Mouse (Mus musculus) retina, embryonic 14.5 days (tissue): ENCODE results near the gene Abca13.
"Not testable (repeated sequence)": the region's sequence is repeated elsewhere in the genome, so short reads cannot be mapped to it uniquely, and the experiment has no call there.

Source experiments
- DNase-seq: peaks from one replicate; pipeline ENCODE4 v3.0.0-alpha.2; 2015; ENCODE audit warnings: low spot score

Gene Abca13

DNA sequence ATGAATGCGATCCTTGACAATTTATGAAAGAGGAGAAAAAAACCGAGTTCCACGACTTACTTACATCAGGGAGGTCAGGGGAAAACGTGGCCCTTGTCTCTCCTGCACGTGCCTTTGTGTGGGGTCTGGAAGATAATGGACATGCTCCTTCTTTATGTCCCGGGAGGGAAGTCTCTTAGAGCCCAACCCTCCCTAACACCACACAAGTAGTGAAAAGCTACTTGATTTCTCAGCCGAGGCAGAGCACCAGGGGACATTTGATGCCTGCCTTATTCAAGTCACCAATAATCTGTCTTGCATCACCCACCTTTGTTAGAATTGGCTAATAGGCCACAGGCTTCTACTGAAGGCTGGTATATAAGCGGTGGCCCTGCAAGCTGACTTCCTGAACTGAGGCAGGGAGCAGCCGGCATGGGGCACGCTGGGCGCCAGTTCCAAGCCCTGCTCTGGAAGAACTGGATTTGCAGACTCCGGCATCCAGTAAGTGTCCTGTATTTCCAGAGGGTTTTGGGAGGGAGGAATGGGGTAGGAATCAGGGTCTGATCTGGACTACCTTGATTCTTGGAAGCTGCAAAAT is at the start of gene Abca13:
Abca13 (plus strand) TSS at position 388 of the 577 bp plus-strand sequence.
- DNase-seq = peak; percentile 28

DNA sequence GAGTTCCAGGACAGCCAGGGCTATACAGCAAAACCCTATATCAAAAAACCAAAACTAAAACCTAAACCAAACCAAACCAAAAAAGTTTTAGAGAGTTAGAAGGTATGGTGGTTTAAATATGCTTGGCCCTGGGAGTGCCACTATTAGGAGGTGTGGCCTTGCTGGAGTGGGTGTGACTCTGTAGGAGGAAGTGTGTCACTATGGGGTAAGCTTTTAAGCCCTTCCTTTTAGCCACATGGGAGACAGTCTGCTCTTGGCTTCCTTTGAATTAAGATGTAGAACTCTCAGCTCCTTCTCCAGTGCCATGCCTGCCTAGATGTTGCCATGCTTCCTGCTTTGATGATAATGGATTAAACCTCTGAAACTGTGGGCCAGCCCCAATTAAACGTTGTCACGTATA is 46.6 kb upstream of the Abca13 start:
- DNase-seq = no peak

DNA sequence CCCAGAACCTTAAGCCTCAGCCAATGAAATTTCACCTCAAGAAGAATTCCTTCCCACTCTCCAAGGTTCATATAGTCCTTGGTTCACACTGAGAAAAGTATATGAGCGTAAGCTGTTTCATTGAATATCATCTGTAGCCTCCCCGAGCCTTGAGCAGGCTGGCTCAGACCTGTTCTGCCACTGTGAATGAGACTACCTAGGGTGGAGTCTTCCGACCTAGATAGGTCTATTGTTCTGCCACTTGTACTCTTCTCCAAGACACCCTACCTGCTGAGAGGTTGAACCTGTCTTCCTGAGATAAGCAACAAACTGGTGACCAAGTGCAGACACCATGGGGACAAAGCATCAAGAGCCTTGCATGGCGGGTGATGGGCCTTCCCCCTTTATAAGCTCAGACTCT is 45.6 kb upstream of the Abca13 start:
- no peak for DNase-seq

DNA sequence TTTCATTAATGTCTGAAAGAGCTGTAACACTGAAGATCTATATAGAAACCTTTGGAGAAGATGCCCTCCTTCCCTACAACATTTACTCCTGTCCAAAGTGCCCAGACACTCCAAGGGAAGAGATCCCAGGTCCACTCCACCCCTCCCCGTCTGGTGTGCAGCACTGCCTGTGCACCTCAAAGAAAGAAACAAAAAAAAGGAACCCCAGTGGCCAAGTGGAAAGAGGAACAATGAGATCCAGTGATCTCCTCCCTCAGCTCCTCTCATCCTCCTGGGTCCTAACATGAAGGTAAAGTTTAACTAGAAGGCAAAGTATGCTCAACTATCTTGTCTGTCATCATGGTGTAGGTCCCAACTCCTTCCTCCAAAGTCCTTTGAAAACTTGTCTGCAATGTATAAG is 45.1 kb upstream of the Abca13 start:
- no peak for DNase-seq

DNA sequence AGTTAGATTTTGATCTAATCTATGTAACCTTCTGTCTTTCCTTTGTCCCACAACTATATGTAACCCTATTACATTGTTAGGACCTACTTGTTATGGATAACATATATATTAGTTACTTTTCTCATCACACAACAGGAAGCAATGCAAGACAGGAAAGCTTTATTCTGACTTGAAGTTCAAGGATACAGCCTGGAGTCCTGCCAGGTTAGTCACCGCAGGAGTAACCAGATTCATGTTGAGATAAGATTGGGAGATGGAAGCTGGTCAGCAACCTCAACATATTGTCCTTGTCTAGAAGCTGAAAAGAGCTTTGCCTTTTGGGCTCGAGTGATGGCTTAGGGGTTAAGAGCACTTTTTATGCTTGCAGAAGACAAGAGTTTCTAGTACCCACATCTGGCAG is 43.5 kb upstream of the Abca13 start:
- no peak for DNase-seq

DNA sequence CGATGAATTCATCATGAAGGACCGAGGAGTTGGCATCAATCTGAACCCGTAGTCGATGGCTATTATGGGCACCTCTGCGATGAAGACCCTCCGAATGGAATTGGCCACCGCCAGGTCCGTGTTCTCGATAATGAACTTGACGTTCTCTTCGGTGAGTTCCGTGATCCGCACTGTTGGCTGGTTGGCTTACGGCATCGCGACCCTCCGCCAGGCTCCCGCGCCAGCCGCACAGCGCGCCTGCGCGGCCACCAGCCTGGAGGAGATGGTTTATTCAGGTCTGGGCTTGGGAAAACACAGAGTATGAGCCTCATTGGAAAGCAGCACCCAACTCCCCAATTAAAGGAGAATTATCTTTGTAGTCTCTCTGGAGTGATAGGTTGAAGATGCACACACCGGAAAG is 41.3 kb upstream of the Abca13 start:
- not testable (repeated sequence) for DNase-seq

DNA sequence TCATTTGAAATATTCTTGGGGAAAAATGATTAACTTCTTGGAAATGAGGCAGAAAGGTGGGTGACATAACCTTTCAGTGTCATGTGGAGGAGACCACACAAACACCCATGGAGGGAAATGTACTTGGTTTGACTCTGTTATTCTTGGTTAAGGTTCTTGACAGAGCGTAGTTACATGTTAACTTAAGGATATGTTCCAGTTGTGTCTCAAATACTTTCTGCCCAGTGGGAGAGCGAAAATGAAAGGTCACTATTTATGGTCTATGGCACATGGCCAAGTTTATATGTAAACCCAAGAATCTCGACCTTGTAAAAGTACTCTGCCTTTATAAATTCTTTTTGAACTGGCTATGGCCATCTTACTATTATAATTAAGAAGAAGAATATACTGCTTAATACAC is 31.8 kb upstream of the Abca13 start:
- no peak for DNase-seq

DNA sequence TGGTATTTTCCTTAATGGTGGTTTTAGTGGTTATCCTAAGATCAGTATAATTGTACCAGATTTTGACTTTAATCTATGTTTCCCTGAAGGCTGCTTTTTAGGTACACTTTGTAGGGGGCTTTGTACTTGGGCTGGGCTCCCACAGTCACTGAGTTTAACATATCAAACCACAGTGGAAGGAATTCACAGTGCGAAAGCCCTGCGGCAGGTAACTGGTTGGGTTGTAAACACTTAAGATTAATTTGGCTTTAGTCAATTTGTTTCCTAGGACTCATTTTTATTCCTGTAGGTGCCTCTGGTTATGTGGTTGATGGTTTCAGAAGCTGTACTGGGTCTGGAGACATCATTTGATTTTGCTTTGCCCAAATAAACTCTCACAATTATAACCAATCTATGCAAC is 24.4 kb upstream of the Abca13 start:
- DNase-seq = no peak

DNA sequence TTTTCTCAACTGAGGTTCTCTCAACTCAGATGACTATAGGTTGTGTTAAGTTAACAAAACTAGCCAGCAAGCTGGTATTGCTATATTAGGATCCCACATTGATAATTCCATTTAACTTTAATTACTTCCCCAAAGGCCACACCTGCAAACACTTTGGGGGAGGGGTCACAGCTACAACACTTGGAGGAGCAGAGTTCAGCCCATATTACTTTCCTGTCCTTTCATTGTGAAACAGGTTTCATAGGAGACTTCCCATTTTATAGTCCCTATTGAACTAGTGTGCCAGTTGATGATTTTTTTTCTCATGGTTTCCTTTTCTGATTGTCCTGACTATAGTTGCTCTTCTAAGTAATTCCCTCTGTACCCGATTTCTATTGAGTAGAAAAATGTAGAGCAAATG is 10.3 kb upstream of the Abca13 start:
- DNase-seq = no peak

DNA sequence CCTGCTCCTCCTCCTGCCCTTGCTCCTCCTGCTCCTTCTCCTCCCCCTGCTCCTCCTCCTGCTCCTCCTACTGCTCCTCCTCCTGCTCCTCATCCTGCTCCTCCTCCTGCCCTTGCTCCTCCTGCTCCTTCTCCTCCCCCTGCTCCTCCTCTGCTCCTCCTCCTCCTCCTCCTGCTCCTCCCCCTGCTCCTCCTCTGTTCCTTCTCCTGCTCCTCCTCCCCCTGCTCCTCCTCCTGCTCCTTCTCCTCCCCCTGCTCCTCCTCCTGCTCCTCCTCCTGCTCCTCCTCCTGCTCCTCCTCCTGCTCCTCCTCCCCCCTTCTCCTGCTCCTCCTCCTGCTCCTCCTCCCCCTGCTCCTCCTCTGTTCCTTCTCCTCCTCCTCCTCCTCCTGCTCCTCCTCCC is 2.3 kb upstream of the Abca13 start:
- DNase-seq = not testable (repeated sequence)

DNA sequence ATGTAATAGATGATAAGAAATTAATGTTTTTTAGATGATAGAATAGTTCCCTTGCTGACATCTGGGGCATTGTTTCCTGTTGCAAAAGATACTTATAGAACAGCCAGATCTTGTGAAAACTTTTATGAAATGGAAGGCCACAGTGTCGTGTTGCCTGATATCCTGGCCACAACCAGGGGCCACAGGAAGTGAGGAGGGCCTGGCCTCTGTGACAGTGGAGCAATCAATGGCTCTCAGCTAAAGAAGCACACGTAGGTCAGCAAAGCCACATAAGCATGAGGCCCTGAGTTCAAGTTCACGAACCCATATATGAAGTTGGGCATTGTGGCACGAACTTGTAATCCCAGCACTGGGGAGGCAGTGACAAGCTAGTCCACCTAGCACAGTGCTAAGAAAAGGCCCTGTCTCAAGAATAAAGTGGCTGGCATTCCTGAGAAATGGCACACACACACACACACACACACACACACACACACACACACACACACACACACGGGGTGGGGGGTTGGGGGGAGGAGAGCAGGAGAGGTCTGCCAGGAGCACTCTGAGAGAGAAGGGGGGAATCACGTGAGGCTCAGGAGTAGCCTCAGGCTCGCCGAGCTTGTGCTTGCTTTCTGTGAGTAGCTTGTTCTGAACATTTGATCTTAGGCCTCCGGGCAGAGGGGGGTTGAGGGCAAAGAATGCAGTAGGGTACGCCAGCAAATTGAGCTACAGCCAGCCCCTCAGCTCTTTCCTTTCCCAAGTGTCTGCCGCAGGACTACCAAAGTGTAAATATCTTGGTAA is 779 bp upstream of the Abca13 start:
- DNase-seq = no peak

DNA sequence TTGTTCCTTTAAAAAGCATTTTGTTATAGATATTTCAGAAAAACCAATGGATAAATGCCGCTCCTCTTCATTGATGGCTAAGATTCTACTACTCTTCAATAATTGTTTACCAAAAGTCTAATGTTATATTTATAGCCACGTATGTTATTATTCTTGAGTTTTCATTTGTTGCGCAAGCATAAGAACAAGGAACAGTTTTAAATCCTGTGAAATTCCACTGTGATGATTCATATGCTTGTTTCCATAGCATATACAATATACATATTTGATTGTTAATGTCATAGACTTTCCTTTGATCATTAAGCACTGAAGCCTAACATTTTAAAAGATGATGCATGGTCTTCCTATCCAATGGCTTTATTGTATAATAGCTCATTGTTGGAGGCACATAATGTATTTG is 3.1 kb downstream of the Abca13 start:
- DNase-seq = no peak

DNA sequence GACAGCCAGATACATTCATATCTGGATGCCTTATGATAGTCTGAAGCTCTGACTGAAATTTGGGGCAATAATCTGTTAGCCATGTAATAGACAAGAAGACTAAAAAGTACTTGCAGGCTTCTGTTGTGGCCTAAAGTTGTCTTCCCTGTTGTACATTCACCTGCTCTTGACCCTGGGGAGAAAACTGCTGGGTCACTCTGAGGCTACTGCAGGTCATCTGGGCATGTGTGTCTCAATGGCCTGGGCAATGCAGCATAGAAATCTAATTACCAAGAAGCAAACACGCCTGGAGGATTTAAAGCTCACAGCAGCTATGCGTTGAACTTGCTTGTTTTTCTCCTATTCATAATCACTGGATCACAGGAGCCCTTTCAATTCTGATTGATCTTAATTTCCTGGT is 8.1 kb downstream of the Abca13 start:
- no peak for DNase-seq

DNA sequence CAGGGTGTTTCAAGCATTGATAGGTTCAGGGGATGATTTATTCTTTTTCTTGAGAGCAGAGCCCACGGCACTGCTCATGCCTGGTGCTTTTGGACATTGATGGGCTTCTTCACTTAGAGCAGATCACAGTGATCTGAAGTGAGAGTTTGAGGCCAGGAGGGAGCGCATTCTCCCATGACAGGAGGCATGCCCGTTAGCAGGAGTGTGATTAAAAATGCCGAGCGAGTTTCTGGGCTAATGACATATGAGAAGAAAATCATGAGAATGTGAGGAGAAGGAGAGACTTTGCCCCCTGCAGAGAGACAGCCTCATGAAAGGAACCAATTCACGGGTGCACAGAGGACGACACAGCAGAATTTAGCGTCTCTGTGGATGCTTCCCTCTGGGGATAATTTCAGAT is 19.0 kb downstream of the Abca13 start:
- DNase-seq = peak; percentile 65

DNA sequence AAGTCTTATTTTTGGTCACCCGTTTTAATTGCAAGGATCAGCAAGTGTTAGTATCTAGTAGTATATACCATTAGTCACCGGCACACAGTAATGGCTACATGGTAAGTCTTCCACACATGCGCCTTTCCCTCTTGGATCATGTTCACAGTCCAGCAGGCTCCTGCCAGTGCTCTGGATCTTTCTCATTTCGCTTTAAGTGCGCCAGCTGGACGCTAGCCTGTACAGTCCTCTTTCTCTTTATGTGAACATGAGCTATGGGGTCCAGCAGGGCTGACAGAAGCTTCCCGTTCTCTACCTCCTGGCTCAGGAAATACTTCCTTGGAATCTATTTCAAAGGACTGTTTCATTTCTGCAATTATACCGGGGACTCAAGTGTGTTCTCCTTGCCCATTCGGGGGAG is 21.8 kb downstream of the Abca13 start:
- DNase-seq = no peak

DNA sequence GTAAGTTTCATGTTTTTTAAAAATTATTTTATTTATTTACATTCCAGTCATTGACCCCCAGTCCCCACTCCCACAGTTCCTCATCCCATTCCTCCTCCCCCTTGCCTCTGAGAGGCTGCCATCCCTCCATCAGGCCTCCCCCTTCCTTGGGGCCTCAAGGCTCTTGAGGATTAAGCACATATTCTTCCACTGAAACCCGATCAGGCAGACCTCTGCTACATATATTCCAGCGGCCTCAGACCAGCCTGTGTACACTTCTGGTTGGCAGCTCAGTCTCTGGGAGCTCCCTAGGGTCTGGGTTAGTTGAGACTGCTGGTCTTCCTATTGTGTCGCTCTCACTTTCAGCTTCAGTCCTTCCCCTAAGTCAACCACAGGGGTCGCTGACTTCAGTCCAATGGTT is 24.5 kb downstream of the Abca13 start:
- no peak for DNase-seq

DNA sequence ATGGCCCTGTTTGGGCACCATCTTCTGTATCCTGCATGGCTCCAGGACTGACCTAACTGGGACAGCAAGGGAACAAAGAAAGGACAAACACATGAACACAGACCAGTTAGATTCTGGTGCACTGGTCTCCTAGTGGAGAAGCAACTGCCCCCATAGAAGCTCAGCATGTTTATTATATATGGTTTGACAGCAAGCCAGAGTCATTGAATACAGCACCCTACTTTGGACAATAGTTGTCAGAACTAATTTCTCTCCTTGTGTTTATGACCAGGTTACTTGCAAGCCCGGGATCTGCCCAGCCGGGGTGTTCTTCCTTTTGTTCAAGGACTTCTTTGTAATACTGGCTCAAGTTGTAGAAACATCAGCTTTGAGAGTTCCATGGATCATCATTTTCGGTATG is 28.8 kb downstream of the Abca13 start:
- peak; percentile 68 for DNase-seq

DNA sequence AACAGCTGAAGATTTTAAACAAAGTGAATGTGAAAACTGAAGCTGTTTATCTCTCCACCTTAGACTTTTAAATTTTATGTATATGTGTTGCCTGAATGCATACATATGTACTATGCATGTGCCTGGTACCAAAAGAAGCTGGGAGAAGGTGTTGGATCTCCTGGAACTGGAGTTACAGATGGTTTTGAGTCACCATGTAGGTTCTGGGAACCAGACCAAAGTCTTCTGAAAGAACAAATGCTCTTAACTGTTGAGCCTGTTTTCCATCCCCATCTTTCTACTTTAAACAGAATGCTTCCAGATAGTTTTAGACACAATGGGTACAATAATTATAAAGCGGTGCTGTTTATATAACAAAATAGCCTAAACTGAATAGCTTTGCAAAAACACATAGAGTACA is 29.9 kb downstream of the Abca13 start:
- DNase-seq = no peak

DNA sequence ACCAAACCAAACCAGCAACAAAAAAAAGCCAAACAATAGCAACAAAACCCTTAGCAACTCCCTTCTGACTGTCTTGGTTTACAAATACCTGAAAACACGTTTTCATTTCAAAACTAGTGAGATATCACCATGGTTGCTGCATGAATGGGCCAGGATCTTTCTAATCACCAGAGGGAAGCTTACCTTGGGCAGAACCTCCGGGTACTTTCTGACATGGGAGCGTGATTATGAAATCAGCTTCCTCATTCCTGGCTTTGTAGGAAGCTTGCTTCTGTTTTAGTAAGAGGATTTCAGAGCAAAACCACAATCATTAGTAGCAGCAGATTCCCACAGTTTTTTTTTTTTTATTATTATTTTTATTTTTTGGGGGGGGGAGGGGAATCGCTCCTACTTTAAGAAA is 34.7 kb downstream of the Abca13 start:
- no peak for DNase-seq

DNA sequence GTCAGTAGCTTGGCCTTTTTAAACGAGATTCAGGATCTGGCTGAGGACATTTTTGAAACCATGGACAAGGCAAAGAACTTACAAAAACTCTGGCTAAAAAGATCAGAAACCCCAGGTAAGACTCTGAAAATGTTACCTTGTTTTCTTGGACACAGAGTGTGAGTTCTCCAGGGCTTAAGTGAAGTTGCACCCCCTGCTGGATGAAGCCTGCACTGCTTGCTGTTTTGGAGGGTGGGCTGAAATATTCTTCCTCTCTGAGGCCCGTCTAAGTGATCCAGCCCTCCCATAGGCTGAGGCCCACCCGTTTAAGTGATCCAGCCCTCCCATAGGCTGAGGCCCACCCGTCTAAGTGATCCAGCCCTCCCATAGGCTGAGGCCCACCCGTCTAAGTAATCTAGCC is 57.9 kb downstream of the Abca13 start:
- DNase-seq = peak; percentile 17

DNA sequence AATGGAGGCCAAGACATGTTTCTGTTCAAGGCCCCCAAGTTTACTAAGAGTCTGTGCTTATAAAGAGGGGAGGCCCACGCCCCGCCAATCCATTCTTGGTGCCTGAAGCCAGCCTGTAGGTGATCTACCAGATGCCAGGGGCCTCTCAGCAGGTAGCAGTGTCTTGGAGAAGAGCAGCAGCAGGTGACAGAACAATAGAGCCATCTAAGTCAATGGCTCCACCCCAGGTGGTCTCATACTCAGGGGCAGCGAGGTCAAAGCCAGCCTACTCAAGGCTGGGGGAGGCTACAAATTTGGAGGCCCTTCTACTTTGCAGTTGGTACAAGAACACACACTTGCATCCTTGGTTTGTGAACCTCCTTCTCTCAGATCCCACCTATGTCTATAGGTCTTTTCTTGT is 71.3 kb downstream of the Abca13 start:
- DNase-seq = not testable (repeated sequence)

DNA sequence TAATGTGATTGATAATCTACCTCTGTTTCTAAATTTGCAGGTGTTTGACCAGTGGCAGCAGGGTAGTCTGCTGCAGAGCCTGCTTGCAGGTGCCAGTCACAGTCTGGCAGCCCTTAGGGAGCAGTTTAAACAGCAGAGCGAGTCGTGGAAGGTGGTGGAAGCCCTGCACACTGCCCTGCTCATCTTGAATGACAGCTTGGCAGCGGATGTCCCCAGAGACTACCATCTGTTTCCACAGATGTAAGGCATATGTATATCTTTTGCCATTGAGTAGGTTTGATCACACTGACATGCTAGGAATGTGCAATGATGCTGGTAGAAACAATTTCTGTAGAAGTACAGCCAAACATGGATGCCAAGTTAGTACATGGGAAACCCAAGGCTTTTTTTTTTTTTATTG is 77.3 kb downstream of the Abca13 start:
- peak; percentile 9 for DNase-seq

DNA sequence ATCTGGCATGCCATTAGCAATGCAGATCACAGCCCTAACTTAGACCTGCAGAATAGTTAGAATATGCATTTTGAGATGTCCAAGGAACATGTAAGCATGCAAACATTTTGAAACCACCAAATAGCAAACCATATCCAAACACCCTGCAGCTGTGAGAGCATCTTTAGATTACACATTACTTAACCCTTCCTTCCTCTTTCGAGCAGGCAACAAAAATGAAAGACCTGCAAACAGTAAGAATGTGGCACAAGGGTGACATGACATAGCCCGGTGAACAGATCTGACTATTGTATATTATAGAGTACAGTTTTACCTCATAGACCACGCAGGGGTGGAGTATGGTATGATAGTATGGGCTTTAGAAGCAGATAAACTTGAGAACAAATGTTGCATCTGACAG is 93.5 kb downstream of the Abca13 start:
- no peak for DNase-seq

DNA sequence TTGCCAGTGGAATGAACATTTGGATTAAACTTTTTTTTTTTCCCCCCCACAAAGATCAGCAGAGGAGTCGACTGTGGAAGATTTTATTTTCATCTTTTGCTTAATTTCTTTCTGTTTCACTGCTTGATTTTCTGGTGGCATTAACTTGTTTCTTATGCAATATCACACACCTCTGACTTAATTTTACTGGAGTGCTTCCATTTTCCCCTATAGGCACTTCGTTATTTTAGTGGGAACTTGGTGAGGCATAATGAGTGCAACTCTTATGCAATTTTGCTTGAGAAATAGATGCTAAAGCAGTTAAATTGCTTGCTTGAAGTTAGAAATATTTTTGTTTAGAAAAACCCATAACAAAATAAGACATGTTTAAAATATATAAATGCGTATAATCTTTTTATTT is 94.0 kb downstream of the Abca13 start:
- DNase-seq = no peak
